Mouse (Mus musculus): ENCODE data around the gene Ascc3. TPM values are rescaled to one million over a fixed set of nuclear protein-coding genes. Genes with fewer than 3 reads are reported as not detected.

Ascc3 gene
- polyA plus RNA-seq, 1 experiment: 23.4 TPM

DNA sequence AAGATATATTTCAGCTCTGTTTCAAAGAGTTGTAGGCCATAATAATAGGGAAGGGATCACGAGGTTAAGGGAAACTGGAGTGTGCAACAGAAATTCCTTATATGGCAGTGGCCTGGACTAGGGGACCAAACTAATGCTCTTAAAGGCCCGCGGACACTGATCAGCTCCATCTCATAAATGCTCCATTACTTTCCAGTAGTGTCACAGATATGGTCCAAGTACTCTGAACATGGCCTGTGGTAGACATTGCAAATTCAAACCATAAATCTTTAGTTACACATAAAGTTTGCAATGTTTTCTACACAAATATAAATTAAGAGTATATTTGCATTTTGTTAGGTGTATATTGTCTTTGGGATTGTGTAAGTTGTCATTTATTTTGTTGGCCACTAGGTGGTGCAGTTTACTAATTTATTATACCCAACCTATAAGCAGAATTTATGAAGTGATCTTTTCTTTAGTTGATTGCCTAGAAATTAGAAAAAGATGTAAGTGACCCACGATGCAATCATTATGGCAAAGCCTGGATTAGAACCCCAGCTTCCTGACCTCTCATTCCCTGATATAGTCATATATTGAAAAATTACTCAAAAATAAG is 106.5 kb downstream of the Ascc3 start:
- Histone ChIP-seq H3K36me3 (ENCODE audit: control insufficient read depth, insufficient read depth, low read length) (no peaks in the 10 kb centered on the region), H3K4me3 (ENCODE audit: control insufficient read depth, low read depth, low read length) (no peak overlapping the region), H3K4me1 (ENCODE audit: control insufficient read depth, insufficient read depth, low read length) (no peaks in the 10 kb centered on the region), H3K27me3 (ENCODE audit: control insufficient read depth, insufficient read depth, low read length) (no peaks in the 10 kb centered on the region), H3K27ac (ENCODE audit: control insufficient read depth, insufficient read depth, low read depth, low read length) (no peak overlapping the region)
- no peak for TF ChIP-seq CTCF (IDR thresholded peaks at IDR 0.05; ENCODE audit: control insufficient read depth, insufficient read depth, insufficient replicate concordance, low read depth, low read length)
- TF ChIP-seq POLR2A (IDR thresholded peaks at IDR 0.05; ENCODE audit: control insufficient read depth, low read depth, low read length): no peak

DNA sequence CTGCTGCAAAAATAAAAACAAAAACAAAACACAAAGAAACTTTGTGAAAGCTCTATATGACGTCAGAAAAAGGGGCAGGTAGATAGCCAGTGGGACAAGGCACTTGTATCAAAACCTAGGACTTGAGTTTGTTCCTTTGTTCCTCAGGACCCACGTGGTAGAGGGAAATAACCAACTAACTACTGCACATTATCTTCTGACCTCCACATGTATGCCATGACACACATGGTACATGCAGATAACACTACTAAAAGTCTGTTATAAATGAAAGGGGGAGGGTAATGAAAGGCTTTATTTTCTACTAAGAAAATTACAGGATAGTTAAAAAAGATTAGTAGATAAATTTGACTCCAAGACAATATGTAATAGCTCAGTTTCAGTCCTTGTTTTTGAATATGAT is 109.3 kb downstream of the Ascc3 start:
- Histone ChIP-seq H3K27me3 (ENCODE audit: control insufficient read depth, insufficient read depth, low read length) (no peaks in the 10 kb centered on the region), H3K4me3 (ENCODE audit: control insufficient read depth, low read depth, low read length) (no peak overlapping the region), H3K36me3 (ENCODE audit: control insufficient read depth, insufficient read depth, low read length) (no peaks in the 10 kb centered on the region), H3K27ac (ENCODE audit: control insufficient read depth, insufficient read depth, low read depth, low read length) (no peak overlapping the region), H3K4me1 (ENCODE audit: control insufficient read depth, insufficient read depth, low read length) (no peaks in the 10 kb centered on the region)
- TF ChIP-seq POLR2A (IDR thresholded peaks at IDR 0.05; ENCODE audit: control insufficient read depth, low read depth, low read length) (no peak), CTCF (IDR thresholded peaks at IDR 0.05; ENCODE audit: control insufficient read depth, insufficient read depth, insufficient replicate concordance, low read depth, low read length) (no peak)

DNA sequence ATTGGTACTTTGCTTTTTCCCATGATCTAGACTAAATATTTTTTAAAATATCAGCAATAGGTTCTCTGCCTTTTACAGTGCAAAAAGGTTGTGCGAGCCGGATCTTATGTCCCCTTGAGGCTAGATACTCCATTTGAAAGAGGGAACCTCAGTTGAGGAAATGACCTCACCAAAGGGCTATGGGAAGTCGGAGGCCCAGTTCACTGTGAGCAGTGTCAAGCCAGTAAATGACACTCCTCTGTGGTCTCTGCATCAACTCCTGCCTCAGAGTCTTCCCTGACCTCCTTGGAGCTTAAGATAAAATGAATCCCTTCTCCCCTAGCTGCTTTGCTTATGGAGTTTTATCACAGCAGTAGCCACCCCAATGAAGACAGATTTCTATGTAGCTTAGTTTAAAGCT is 109.9 kb downstream of the Ascc3 start:
- H3K4me3 ChIP-seq (ENCODE audit: control insufficient read depth, low read depth, low read length): no peak overlapping the region
- H3K27me3 ChIP-seq (ENCODE audit: control insufficient read depth, insufficient read depth, low read length): no peaks in the 10 kb centered on the region
- no peak for TF ChIP-seq CTCF (IDR thresholded peaks at IDR 0.05; ENCODE audit: control insufficient read depth, insufficient read depth, insufficient replicate concordance, low read depth, low read length)
- TF ChIP-seq POLR2A (IDR thresholded peaks at IDR 0.05; ENCODE audit: control insufficient read depth, low read depth, low read length): no peak
- no peak overlapping the region for H3K27ac ChIP-seq (ENCODE audit: control insufficient read depth, insufficient read depth, low read depth, low read length)
- no peaks in the 10 kb centered on the region for H3K36me3 ChIP-seq (ENCODE audit: control insufficient read depth, insufficient read depth, low read length)
- H3K4me1 ChIP-seq (ENCODE audit: control insufficient read depth, insufficient read depth, low read length): no peaks in the 10 kb centered on the region

- H3K4me3 ChIP-seq (ENCODE audit: control insufficient read depth, low read depth, low read length): no peak overlapping the region
- TF ChIP-seq POLR2A (IDR thresholded peaks at IDR 0.05; ENCODE audit: control insufficient read depth, low read depth, low read length) (no peak), CTCF (IDR thresholded peaks at IDR 0.05; ENCODE audit: control insufficient read depth, insufficient read depth, insufficient replicate concordance, low read depth, low read length) (no peak)
- H3K36me3 ChIP-seq (ENCODE audit: control insufficient read depth, insufficient read depth, low read length): no peaks in the 10 kb centered on the region
- H3K4me1 ChIP-seq (ENCODE audit: control insufficient read depth, insufficient read depth, low read length): no peaks in the 10 kb centered on the region
- no peak overlapping the region for H3K27ac ChIP-seq (ENCODE audit: control insufficient read depth, insufficient read depth, low read depth, low read length)
- no peaks in the 10 kb centered on the region for H3K27me3 ChIP-seq (ENCODE audit: control insufficient read depth, insufficient read depth, low read length)
These were observed 111.7 kb downstream of the Ascc3 start for GRCm38 (mm10) chr10:50704202-50704601.

- H3K27me3 ChIP-seq (ENCODE audit: control insufficient read depth, insufficient read depth, low read length): no peaks in the 10 kb centered on the region
- no peak overlapping the region for H3K27ac ChIP-seq (ENCODE audit: control insufficient read depth, insufficient read depth, low read depth, low read length)
- TF ChIP-seq POLR2A (IDR thresholded peaks at IDR 0.05; ENCODE audit: control insufficient read depth, low read depth, low read length): no peak
- TF ChIP-seq CTCF (IDR thresholded peaks at IDR 0.05; ENCODE audit: control insufficient read depth, insufficient read depth, insufficient replicate concordance, low read depth, low read length): no peak
These were observed 112.4 kb downstream of the Ascc3 start for GRCm38 (mm10) chr10:50704898-50705297.

GRCm38 (mm10) chr10:50711286-50711685 is 118.8 kb downstream of the Ascc3 start:
- Histone ChIP-seq H3K4me1 (ENCODE audit: control insufficient read depth, insufficient read depth, low read length) (no peaks in the 10 kb centered on the region), H3K4me3 (ENCODE audit: control insufficient read depth, low read depth, low read length) (no peak overlapping the region), H3K27ac (ENCODE audit: control insufficient read depth, insufficient read depth, low read depth, low read length) (no peak overlapping the region), H3K27me3 (ENCODE audit: control insufficient read depth, insufficient read depth, low read length) (no peaks in the 10 kb centered on the region), H3K36me3 (ENCODE audit: control insufficient read depth, insufficient read depth, low read length) (no peaks in the 10 kb centered on the region)
- TF ChIP-seq CTCF (IDR thresholded peaks at IDR 0.05; ENCODE audit: control insufficient read depth, insufficient read depth, insufficient replicate concordance, low read depth, low read length): no peak
- TF ChIP-seq POLR2A (IDR thresholded peaks at IDR 0.05; ENCODE audit: control insufficient read depth, low read depth, low read length): no peak

More at GRCm38 (mm10) chr10:50704898-50705297, 112.4 kb downstream of the Ascc3 start:
- H3K36me3 ChIP-seq (ENCODE audit: control insufficient read depth, insufficient read depth, low read length): no peaks in the 10 kb centered on the region
- H3K4me1 ChIP-seq (ENCODE audit: control insufficient read depth, insufficient read depth, low read length): no peaks in the 10 kb centered on the region
- H3K4me3 ChIP-seq (ENCODE audit: control insufficient read depth, low read depth, low read length): no peak overlapping the region

GRCm38 (mm10) chr10:50711765-50712164 is 119.3 kb downstream of the Ascc3 start:
- TF ChIP-seq CTCF (IDR thresholded peaks at IDR 0.05; ENCODE audit: control insufficient read depth, insufficient read depth, insufficient replicate concordance, low read depth, low read length) (no peak), POLR2A (IDR thresholded peaks at IDR 0.05; ENCODE audit: control insufficient read depth, low read depth, low read length) (no peak)
- no peak overlapping the region for H3K4me3 ChIP-seq (ENCODE audit: control insufficient read depth, low read depth, low read length)
- no peaks in the 10 kb centered on the region for H3K27me3 ChIP-seq (ENCODE audit: control insufficient read depth, insufficient read depth, low read length)
- H3K27ac ChIP-seq (ENCODE audit: control insufficient read depth, insufficient read depth, low read depth, low read length): no peak overlapping the region
- H3K36me3 ChIP-seq (ENCODE audit: control insufficient read depth, insufficient read depth, low read length): no peaks in the 10 kb centered on the region
- no peaks in the 10 kb centered on the region for H3K4me1 ChIP-seq (ENCODE audit: control insufficient read depth, insufficient read depth, low read length)
